Mouse (Mus musculus): ENCODE measurements at regions not wholly inside any gene's neighbourhood (a gene's known extent, or its start where the extent isn't known, plus 50 kb on each side); places are given as distances from the start of the nearest gene placed in this dataset.

DNA sequence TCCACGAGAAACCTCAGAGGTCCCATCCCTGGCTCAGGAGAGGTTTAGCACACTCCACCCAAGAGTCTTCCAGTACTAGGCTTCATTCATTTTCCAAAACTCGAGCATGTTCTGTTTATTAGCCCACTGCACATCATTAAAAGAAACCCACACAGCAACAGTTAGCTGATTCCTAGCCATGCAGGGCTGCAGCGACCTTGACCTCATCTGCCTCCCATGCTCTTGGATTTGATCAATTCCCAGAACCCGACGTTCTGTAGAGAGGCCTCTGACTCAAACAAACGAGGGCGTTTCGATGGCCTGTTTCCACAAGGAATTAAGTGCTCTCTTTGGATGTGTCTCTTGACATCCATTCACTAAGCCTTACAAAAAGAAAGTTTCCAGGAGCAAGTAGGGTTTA lies 294.9 kb downstream of the Lyplal1 start:
- Histone ChIP-seq H3K4me1 (peaks cover 18% of the 10 kb centered on the region), H3K9me3 (replicated peaks) (no peaks in the 10 kb centered on the region), H3K27ac (no peak overlapping the region), H3K4me3 (replicated peaks) (no peak overlapping the region), H3K4me2 (no peak overlapping the region), H3K9ac (no peak overlapping the region), H3K27me3 (0 out of 2 replicates have a peak, but pooled peaks cover 6% of the 10 kb centered on the region), H3K36me3 (no peaks in the 10 kb centered on the region)
- no peak for ATAC-seq (replicated peaks; ENCODE audit: low FRiP score)
- 69% methylated on average over 8 of the region's 8 CpGs for WGBS

- Histone ChIP-seq H3K27ac (no peak overlapping the region), H3K9ac (no peak overlapping the region), H3K4me1 (peaks cover 11% of the 10 kb centered on the region), H3K36me3 (no peaks in the 10 kb centered on the region), H3K27me3 (0 out of 2 replicates have a peak, but pooled peaks cover 6% of the 10 kb centered on the region), H3K4me3 (replicated peaks) (no peak overlapping the region), H3K9me3 (replicated peaks) (no peaks in the 10 kb centered on the region), H3K4me2 (no peak overlapping the region)
- WGBS = 74% methylated on average over 4 of the region's 4 CpGs
- no peak for ATAC-seq (replicated peaks; ENCODE audit: low FRiP score)
Observed at GRCm38 (mm10) chr1:185823226-185823625, 293.9 kb downstream of the Lyplal1 start.

- 0 out of 2 replicates have a peak, but pooled peaks cover 6% of the 10 kb centered on the region for H3K27me3 ChIP-seq
- H3K4me3 ChIP-seq (replicated peaks) = no peak overlapping the region
- WGBS = 28% methylated on average over 5 of the region's 5 CpGs
- no peak overlapping the region for H3K4me2 ChIP-seq
- H3K9me3 ChIP-seq (replicated peaks) = no peaks in the 10 kb centered on the region
- H3K36me3 ChIP-seq = no peaks in the 10 kb centered on the region
- peak; percentile 64 for ATAC-seq (replicated peaks; ENCODE audit: low FRiP score)
- H3K9ac ChIP-seq = no peak overlapping the region
- H3K27ac ChIP-seq = no peak overlapping the region
- peaks cover 9% of the 10 kb centered on the region for H3K4me1 ChIP-seq
Observed at GRCm38 (mm10) chr1:185823956-185824355, 293.2 kb downstream of the Lyplal1 start.

GRCm38 (mm10) chr1:185827986-185828385 lies 289.1 kb downstream of the Lyplal1 start:
- no peaks in the 10 kb centered on the region for H3K9me3 ChIP-seq (replicated peaks)

DNA sequence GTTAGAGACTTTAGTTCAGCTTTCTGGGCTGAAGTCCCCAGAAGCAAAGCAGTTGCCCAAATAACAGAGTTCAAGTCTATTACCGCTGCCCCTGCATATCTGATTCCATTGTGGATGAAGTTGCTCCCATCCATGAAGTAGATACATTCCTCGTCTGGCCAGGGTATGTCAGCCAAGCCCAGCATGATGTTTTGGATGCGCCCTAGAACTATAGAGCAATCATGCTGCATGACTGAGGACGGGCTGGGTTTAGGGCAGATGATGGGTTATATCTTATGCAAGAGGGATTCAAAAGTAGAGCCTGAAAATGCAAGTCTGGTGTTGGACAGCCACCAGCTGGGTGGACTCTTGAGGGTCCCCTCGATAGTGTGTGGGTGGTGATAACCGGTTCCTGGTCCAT lies 288.6 kb downstream of the Lyplal1 start:
- 86% methylated on average over 6 of the region's 6 CpGs for WGBS
- no peak overlapping the region for H3K4me3 ChIP-seq (replicated peaks)
- no peaks in the 10 kb centered on the region for H3K9me3 ChIP-seq (replicated peaks)
- H3K9ac ChIP-seq = no peak overlapping the region
- H3K4me1 ChIP-seq = peaks cover 5% of the 10 kb centered on the region
- H3K4me2 ChIP-seq = no peak overlapping the region
- no peaks in the 10 kb centered on the region for H3K27me3 ChIP-seq
- no peaks in the 10 kb centered on the region for H3K36me3 ChIP-seq
- no peak for ATAC-seq (replicated peaks; ENCODE audit: low FRiP score)
- H3K27ac ChIP-seq = no peak overlapping the region

More at GRCm38 (mm10) chr1:185827986-185828385, 289.1 kb downstream of the Lyplal1 start:
- WGBS = 58% methylated on average over 2 of the region's 2 CpGs
- Histone ChIP-seq H3K27me3 (no peaks in the 10 kb centered on the region), H3K4me1 (peaks cover 5% of the 10 kb centered on the region), H3K4me2 (no peak overlapping the region), H3K36me3 (no peaks in the 10 kb centered on the region), H3K9ac (no peak overlapping the region), H3K4me3 (replicated peaks) (no peak overlapping the region), H3K27ac (no peak overlapping the region)
- no peak for ATAC-seq (replicated peaks; ENCODE audit: low FRiP score)

DNA sequence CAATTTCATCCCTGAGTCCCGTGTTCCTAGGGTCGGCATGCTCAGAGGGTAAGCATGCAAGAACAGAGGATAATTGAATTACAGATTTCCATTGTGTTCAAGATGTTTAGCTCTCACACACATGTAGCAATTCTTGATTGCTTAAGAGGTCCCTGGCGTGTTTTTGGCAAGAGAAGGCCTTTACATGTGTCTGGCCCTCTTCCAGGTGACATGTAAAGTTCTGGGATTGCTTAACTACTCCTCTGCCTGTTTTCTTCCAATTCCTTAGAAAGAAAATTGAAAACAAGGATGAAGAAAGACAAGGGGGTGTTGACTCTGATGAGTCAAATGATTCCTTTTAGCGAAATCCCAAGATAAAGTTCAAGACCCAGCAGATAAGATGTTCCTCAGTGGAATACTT lies 285.1 kb downstream of the Lyplal1 start:
- 81% methylated on average over 4 of the region's 4 CpGs for WGBS
- no peak overlapping the region for H3K4me3 ChIP-seq (replicated peaks)

DNA sequence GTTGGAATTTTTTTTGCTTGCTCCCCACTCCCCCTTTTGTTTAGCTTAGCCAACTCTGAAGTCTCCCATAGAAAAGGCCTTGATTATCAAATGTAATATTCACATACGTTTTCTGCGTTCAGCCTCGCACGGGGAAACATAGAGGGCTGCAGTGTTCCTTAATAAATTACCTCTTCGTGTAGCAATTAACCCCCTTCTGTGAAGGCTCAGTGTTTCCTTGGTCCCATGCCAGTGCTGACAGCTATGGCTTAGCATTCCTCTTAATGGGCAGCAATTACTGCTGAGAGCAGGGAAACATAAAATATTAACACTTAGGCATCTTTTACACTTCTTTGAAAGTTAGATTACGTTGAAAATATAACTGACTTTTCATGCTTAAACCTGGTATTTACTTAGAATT lies 282.9 kb downstream of the Lyplal1 start:
- no peaks in the 10 kb centered on the region for H3K9me3 ChIP-seq (replicated peaks)

More for the DNA sequence above, 285.1 kb downstream of the Lyplal1 start:
- H3K9ac ChIP-seq = no peak overlapping the region
- no peaks in the 10 kb centered on the region for H3K36me3 ChIP-seq
- no peak overlapping the region for H3K27ac ChIP-seq
- no peaks in the 10 kb centered on the region for H3K27me3 ChIP-seq
- H3K4me2 ChIP-seq = no peak overlapping the region
- ATAC-seq (replicated peaks; ENCODE audit: low FRiP score) = no peak
- peaks cover 6% of the 10 kb centered on the region; the same call in 1 of the 2 replicates for H3K4me1 ChIP-seq
- no peaks in the 10 kb centered on the region for H3K9me3 ChIP-seq (replicated peaks)

DNA sequence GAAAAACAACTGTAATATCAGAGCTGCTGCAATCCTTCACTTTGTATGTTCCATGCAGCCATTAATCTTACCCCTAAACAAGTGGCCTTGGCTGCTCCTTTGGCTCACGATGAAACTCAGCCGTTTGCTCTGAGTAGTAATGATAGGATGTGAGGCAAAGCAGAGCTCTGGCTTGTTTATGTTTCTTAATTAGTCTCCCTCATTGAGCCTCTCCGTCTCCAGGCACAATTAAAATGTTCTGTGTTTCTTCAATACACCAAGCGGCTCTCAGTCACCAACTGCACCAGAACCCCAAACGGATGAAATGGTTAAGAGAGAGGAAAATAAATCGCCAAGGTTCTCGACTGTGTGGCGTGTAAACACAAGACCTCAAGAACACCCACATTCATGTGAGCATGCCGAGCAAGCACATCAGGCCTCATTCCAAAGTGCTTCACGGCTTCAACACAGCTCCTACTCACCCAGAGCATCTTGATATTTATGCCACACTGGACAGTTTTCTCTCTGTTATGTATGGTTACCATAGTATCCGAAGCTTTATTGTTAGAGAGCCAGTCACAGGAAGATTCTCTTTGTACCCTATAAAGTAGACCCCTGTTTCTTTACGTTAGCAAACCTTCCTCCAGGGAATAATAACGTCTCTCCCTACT lies 280.4 kb downstream of the Lyplal1 start:
- Histone ChIP-seq H3K4me2 (no peak overlapping the region), H3K27me3 (no peaks in the 10 kb centered on the region), H3K9me3 (replicated peaks) (no peaks in the 10 kb centered on the region), H3K9ac (no peak overlapping the region), H3K36me3 (no peaks in the 10 kb centered on the region), H3K4me1 (peaks cover 6% of the 10 kb centered on the region; the same call in 1 of the 2 replicates), H3K4me3 (replicated peaks) (no peak overlapping the region), H3K27ac (peak overlapping the region; percentile 54; the same call in 1 of the 2 replicates)
- 41% methylated on average over 13 of the region's 13 CpGs for WGBS
- no peak for ATAC-seq (replicated peaks; ENCODE audit: low FRiP score)

More for the DNA sequence above, 282.9 kb downstream of the Lyplal1 start:
- WGBS = 51% methylated on average over 6 of the region's 6 CpGs
- no peak overlapping the region for H3K27ac ChIP-seq
- H3K4me1 ChIP-seq = peaks cover 6% of the 10 kb centered on the region; the same call in 1 of the 2 replicates
- H3K36me3 ChIP-seq = no peaks in the 10 kb centered on the region
- H3K4me2 ChIP-seq = no peak overlapping the region
- H3K27me3 ChIP-seq = no peaks in the 10 kb centered on the region
- H3K4me3 ChIP-seq (replicated peaks) = no peak overlapping the region
- no peak overlapping the region for H3K9ac ChIP-seq
- no peak for ATAC-seq (replicated peaks; ENCODE audit: low FRiP score)

- no peak for ATAC-seq (replicated peaks; ENCODE audit: low FRiP score)
- Histone ChIP-seq H3K4me1 (no peaks in the 10 kb centered on the region), H3K9me3 (replicated peaks) (no peaks in the 10 kb centered on the region), H3K36me3 (no peaks in the 10 kb centered on the region), H3K4me2 (no peak overlapping the region), H3K9ac (no peak overlapping the region), H3K27me3 (no peaks in the 10 kb centered on the region), H3K4me3 (replicated peaks) (no peak overlapping the region), H3K27ac (no peak overlapping the region)
- WGBS = 87% methylated on average over 12 of the region's 12 CpGs
Observed at GRCm38 (mm10) chr1:185842481-185842880, 274.6 kb downstream of the Lyplal1 start.

GRCm38 (mm10) chr1:185847161-185847560 lies 269.9 kb downstream of the Lyplal1 start:
- no peaks in the 10 kb centered on the region for H3K27me3 ChIP-seq
- H3K9ac ChIP-seq = no peak overlapping the region
- H3K4me1 ChIP-seq = no peaks in the 10 kb centered on the region
- no peak overlapping the region for H3K4me2 ChIP-seq
- no peak overlapping the region for H3K4me3 ChIP-seq (replicated peaks)
- ATAC-seq (replicated peaks; ENCODE audit: low FRiP score) = no peak
- no peaks in the 10 kb centered on the region for H3K9me3 ChIP-seq (replicated peaks)
- no peaks in the 10 kb centered on the region for H3K36me3 ChIP-seq
- no peak overlapping the region for H3K27ac ChIP-seq
- WGBS = 69% methylated on average over 6 of the region's 6 CpGs

- Histone ChIP-seq H3K4me2 (no peak overlapping the region), H3K4me3 (replicated peaks) (no peak overlapping the region), H3K27ac (no peak overlapping the region), H3K36me3 (no peaks in the 10 kb centered on the region), H3K4me1 (no peaks in the 10 kb centered on the region), H3K9ac (no peak overlapping the region), H3K27me3 (no peaks in the 10 kb centered on the region), H3K9me3 (replicated peaks) (no peaks in the 10 kb centered on the region)
- ATAC-seq (replicated peaks; ENCODE audit: low FRiP score) = no peak
Observed at GRCm38 (mm10) chr1:185850590-185850989, 266.5 kb downstream of the Lyplal1 start.

- Histone ChIP-seq H3K9me3 (replicated peaks) (no peaks in the 10 kb centered on the region), H3K4me2 (no peak overlapping the region), H3K27me3 (no peaks in the 10 kb centered on the region), H3K4me1 (no peaks in the 10 kb centered on the region), H3K36me3 (no peaks in the 10 kb centered on the region), H3K9ac (no peak overlapping the region), H3K27ac (no peak overlapping the region), H3K4me3 (replicated peaks) (no peak overlapping the region)
- no peak for ATAC-seq (replicated peaks; ENCODE audit: low FRiP score)
- WGBS = 33% methylated on average over 5 of the region's 5 CpGs
Observed at GRCm38 (mm10) chr1:185851262-185851893, 265.7 kb downstream of the Lyplal1 start.
